Mouse (Mus musculus) hindbrain, embryonic 14.5 days (tissue): Measurements from ENCODE around the gene Xcr1. TPM values are rescaled to one million over a fixed set of nuclear protein-coding genes. Genes with fewer than 3 reads are reported as not detected.

ENCODE experiments used
- ATAC-seq: fragments of 200-750 bp; cut with Nextera tagmentation; 2 replicates; pipeline ENCODE4 v1.8.0; 2017; ENCODE audit warnings: moderate number of reproducible peaks, mild to moderate bottlenecking, moderate TSS enrichment, moderate library complexity; ENCODE audit not compliant: low FRiP score
- DNase-seq: peaks from one replicate; pipeline ENCODE4 v3.0.0-alpha.2; 2015; ENCODE audit warnings: low spot score
- H3K27ac ChIP-seq: fragments of 300-500 bp; sonication (generic); 2 replicates; pipeline ENCODE4 v1.5.1; 2014; ENCODE audit warnings: mild to moderate bottlenecking, moderate library complexity
- H3K27me3 ChIP-seq: fragments of 300-500 bp; sonication (generic); 2 replicates; pipeline ENCODE4 v1.6.1; 2014; ENCODE audit warnings: mild to moderate bottlenecking, low read length, mixed read lengths; ENCODE audit not compliant: control insufficient read depth, insufficient read depth
- H3K36me3 ChIP-seq: fragments of 300-500 bp; sonication (generic); replicated peaks from 2 replicates; pipeline ENCODE4 v1.6.1; 2014; ENCODE audit not compliant: control insufficient read depth, insufficient read depth
- H3K4me1 ChIP-seq: fragments of 300-500 bp; sonication (generic); replicated peaks from 2 replicates; pipeline ENCODE4 v1.6.1; 2014; ENCODE audit warnings: antibody characterized with exemption, low read length, mixed read lengths; ENCODE audit not compliant: control insufficient read depth, insufficient read depth
- H3K4me2 ChIP-seq: fragments of 300-500 bp; sonication (generic); replicated peaks from 2 replicates; pipeline ENCODE4 v1.6.1; 2014; ENCODE audit warnings: mild to moderate bottlenecking, moderate library complexity
- H3K4me3 ChIP-seq: fragments of 300-500 bp; sonication (generic); replicated peaks from 2 replicates; pipeline ENCODE4 v1.5.1; 2014; ENCODE audit warnings: mild to moderate bottlenecking, low read length
- H3K9ac ChIP-seq: fragments of 300-500 bp; sonication (generic); 2 replicates; pipeline ENCODE4 v1.6.1; 2014
- H3K9me3 ChIP-seq: fragments of 300-500 bp; sonication (generic); 2 replicates; pipeline ENCODE4 v1.6.1; 2016; ENCODE audit warnings: low read length; ENCODE audit not compliant: control insufficient read depth
- WGBS: fragments of 180-500 bp; shearing (Covaris S2); extraction: QIAGEN DNeasy Blood & Tissue Kit; methylation state at CpG from one replicate; pipeline ENCODE4 v1.1.7; 2014; 5-methylcytosine and 5-hydroxymethylcytosine counted together
- polyA plus RNA-seq: library from polyadenylated mRNA; unstranded; fragments of >200 nt; fragmentation: Nextera tagmentation; extraction: Ambion mirVana; gene quantifications from 2 replicates; pipeline ENCODE4 v1.2.1, GENCODE M21; 2014

The Xcr1 gene
- polyA plus RNA-seq, 1 experiment from 2014 or later = 0.09 TPM

DNA sequence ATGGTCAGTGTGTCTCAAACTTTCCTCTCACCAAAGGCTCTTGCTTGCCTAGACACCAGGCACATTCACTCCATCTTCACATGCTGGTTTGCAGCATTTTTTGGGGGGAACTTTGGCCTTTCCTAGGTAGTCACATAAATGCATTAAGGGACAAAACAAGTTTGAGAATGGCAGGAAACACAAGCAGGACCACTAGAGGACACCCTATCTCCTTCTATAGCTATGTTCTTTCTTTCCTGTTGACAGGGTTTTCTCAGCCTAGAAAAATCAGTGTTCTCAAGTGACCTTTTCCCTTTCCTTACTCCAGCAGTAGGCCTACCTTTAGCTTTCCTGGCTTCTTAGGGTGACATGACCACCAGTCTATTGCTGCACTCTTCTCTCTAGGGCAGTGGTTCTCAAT lies 58.9 kb downstream of the Xcr1 start:
- Histone ChIP-seq H3K9me3 (no peaks in the 10 kb centered on the region), H3K4me1 (no peaks in the 10 kb centered on the region), H3K27ac (no peak overlapping the region), H3K9ac (no peak overlapping the region), H3K36me3 (peaks cover 22% of the 10 kb centered on the region), H3K4me3 (no peak overlapping the region), H3K4me2 (no peak overlapping the region), H3K27me3 (no peaks in the 10 kb centered on the region)
- ATAC-seq = no peak
- DNase-seq = no peak

DNA sequence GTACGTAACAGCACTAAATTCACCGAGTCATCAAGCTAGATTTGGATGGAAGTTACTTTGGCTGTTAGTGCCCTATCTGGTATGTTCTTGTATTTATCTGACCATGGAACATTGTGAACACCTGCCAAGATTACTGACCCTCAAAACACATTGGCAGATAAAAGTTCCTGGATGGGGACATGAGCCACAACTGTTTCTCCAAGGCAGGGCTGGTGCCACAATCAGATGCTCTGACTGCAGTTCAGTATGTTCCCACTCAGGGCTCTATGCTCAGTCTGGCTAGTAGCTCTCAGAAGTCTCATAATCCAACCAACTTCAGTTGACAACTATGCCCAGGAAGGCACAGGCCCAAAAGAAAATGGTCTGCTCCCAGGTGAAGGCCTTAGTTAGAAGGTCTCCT lies 59.4 kb downstream of the Xcr1 start:
- Histone ChIP-seq H3K36me3 (peaks cover 24% of the 10 kb centered on the region), H3K4me1 (no peaks in the 10 kb centered on the region), H3K9me3 (no peaks in the 10 kb centered on the region), H3K4me3 (no peak overlapping the region), H3K9ac (no peak overlapping the region), H3K27me3 (no peaks in the 10 kb centered on the region), H3K4me2 (no peak overlapping the region), H3K27ac (no peak overlapping the region)
- no peak for DNase-seq
- no peak for ATAC-seq
- WGBS = 100% methylated on average over 2 of the region's 2 CpGs

Other genes starting within 250 kb of the Xcr1 start
- 0.43 and 0.44 TPM in 2 replicates for gene Slc6a20b, start 229.5 kb downstream of the Xcr1 start, polyA plus RNA-seq
- 0.27 and 0.57 TPM in 2 replicates for gene Ccr9, start 183.6 kb downstream of the Xcr1 start, polyA plus RNA-seq
- gene Slc6a20a, start 183.1 kb downstream of the Xcr1 start, polyA plus RNA-seq = 9.7 and 10.9 TPM in 2 replicates
- 54.6 and 55.8 TPM in 2 replicates for gene Lztfl1, start 144.3 kb downstream of the Xcr1 start, polyA plus RNA-seq
- 0.14 and 0.23 TPM in 2 replicates for gene Cxcr6, start 55.6 kb downstream of the Xcr1 start, polyA plus RNA-seq
- 8.4 and 12.7 TPM in 2 replicates for gene Fyco1, start 10.1 kb downstream of the Xcr1 start, polyA plus RNA-seq
- gene Ccr1, start 106.7 kb upstream of the Xcr1 start, polyA plus RNA-seq = 0.53 and 1.5 TPM in 2 replicates
- gene Ccr1l1, start 116.4 kb upstream of the Xcr1 start, polyA plus RNA-seq = not detected in 2 replicates
- not detected in 2 replicates for gene Ccr3, start 159.9 kb upstream of the Xcr1 start, polyA plus RNA-seq
- 0.31 and 0.33 TPM in 2 replicates for gene Ccr2, start 239.9 kb upstream of the Xcr1 start, polyA plus RNA-seq